Mouse (Mus musculus): ENCODE measurements at regions not wholly inside any gene's neighbourhood (a gene's known extent, or its start where the extent isn't known, plus 50 kb on each side); places are given as distances from the start of the nearest gene placed in this dataset.

DNA sequence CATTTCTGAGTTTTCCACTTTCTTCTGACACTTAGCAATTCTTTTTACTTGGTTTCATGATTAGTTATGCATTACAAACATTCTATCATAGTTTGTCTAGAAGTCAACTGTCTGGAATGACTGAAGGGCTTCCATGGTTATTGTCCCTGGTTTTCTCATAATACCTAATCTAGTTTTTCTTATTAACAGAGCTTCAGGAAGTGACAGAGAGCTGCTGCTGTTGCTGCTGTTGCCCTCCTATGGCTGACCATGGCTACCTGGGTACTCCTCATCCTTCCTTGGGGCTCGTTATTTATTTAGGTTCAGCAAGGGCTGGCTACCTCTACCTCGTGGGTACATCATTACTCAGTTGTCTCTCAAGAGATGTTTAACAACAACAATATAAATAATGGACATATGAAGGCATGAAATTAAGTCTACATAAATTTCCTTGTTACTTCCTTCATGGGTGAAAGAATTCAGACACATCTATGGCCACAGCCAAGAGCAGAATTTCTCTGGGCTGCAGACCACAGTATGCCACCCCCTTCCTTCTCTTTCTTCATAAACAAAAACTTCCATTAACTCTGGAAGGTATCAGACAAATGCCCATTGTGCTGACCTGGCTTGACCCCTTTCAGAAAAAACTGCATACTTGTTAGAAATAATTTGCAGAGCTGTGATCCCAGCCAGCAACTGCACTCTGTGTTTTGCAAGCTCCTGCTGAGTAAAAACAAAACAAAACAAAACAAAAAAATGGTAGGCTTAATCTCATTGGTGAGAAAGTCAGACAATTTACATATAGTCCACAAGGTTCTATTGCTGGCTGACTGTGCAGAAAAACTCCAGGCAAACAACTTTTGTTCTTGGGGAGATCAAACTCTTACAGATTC is 103.6 kb upstream of the Lgalsl start:
- Histone ChIP-seq H3K36me3 (no peaks in the 10 kb centered on the region), H3K4me3 (no peak overlapping the region), H3K9me3 (no peaks in the 10 kb centered on the region), H3K4me1 (no peaks in the 10 kb centered on the region), H3K4me2 (replicated peaks) (no peak overlapping the region), H3K27ac (replicated peaks) (no peak overlapping the region), H3K27me3 (no peaks in the 10 kb centered on the region), H3K9ac (replicated peaks) (no peak overlapping the region)
- 34% methylated on average over 2 of the region's 2 CpGs for WGBS
- no peak for ATAC-seq (replicated peaks)

DNA sequence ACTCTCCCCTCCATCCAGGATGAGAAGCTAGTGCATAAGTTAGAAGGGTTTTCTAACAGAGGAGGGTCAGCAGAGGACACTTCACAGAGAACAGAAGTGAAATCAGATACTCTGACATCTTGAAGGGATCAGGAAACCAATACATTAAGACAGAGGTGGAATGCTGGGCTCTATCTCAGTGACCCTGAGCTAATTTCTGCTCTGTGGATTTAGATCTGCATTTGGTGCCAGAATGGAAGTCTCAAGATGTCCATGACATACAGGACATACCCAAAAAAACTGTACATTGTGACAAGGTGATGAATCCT is 104.2 kb upstream of the Lgalsl start:
- Histone ChIP-seq H3K27me3 (no peaks in the 10 kb centered on the region), H3K9ac (replicated peaks) (no peak overlapping the region), H3K27ac (replicated peaks) (no peak overlapping the region), H3K4me1 (no peaks in the 10 kb centered on the region), H3K36me3 (no peaks in the 10 kb centered on the region), H3K4me3 (no peak overlapping the region), H3K4me2 (replicated peaks) (no peak overlapping the region), H3K9me3 (no peaks in the 10 kb centered on the region)
- no peak for ATAC-seq (replicated peaks)

GRCm38 (mm10) chr11:20935910-20936309 is 105.1 kb upstream of the Lgalsl start:
- no peak overlapping the region for H3K27ac ChIP-seq (replicated peaks)
- no peak for ATAC-seq (replicated peaks)
- no peaks in the 10 kb centered on the region for H3K9me3 ChIP-seq
- no peaks in the 10 kb centered on the region for H3K4me1 ChIP-seq
- H3K27me3 ChIP-seq: no peaks in the 10 kb centered on the region
- no peak overlapping the region for H3K9ac ChIP-seq (replicated peaks)
- H3K36me3 ChIP-seq: no peaks in the 10 kb centered on the region
- no peak overlapping the region for H3K4me2 ChIP-seq (replicated peaks)
- WGBS: 88% methylated on average over 2 of the region's 2 CpGs
- H3K4me3 ChIP-seq: no peak overlapping the region

- H3K27me3 ChIP-seq: no peaks in the 10 kb centered on the region
- H3K27ac ChIP-seq (replicated peaks): no peak overlapping the region
- no peak overlapping the region for H3K9ac ChIP-seq (replicated peaks)
- no peak overlapping the region for H3K4me2 ChIP-seq (replicated peaks)
- ATAC-seq (replicated peaks): no peak
- no peaks in the 10 kb centered on the region for H3K36me3 ChIP-seq
- no peaks in the 10 kb centered on the region for H3K4me1 ChIP-seq
- no peaks in the 10 kb centered on the region for H3K9me3 ChIP-seq
- H3K4me3 ChIP-seq: no peak overlapping the region
- WGBS: 74% methylated on average over 1 of the region's 1 CpGs
Measured at GRCm38 (mm10) chr11:20936996-20937395, 106.1 kb upstream of the Lgalsl start.

DNA sequence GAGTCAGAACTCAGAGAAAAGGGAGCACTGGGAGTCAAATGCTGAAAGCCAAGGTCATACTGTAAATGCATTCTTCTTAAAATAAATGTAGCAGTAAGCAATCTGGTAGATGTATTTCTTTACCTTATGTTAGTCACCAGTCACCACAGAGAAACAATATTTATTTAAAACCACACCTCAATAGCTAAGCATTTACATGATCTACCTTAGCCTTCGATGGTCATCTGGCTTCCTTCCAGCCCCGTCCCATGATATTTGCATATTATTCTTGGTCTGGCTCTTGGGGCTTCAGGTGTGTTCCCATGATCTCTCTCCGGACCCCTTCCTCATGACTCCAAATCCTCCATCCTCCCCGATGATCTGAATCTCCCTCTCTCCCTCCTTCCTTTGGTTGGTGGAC is 107.1 kb upstream of the Lgalsl start:
- H3K27me3 ChIP-seq: no peaks in the 10 kb centered on the region
- H3K9ac ChIP-seq (replicated peaks): no peak overlapping the region
- no peak overlapping the region for H3K27ac ChIP-seq (replicated peaks)
- H3K4me2 ChIP-seq (replicated peaks): no peak overlapping the region
- ATAC-seq (replicated peaks): no peak
- no peaks in the 10 kb centered on the region for H3K9me3 ChIP-seq
- 86% methylated on average over 4 of the region's 4 CpGs for WGBS
- H3K4me3 ChIP-seq: no peak overlapping the region
- H3K4me1 ChIP-seq: no peaks in the 10 kb centered on the region
- H3K36me3 ChIP-seq: no peaks in the 10 kb centered on the region

GRCm38 (mm10) chr11:20939644-20940043 is 108.8 kb upstream of the Lgalsl start:
- Histone ChIP-seq H3K4me3 (no peak overlapping the region), H3K9me3 (no peaks in the 10 kb centered on the region), H3K4me2 (replicated peaks) (no peak overlapping the region), H3K27ac (replicated peaks) (no peak overlapping the region), H3K27me3 (no peaks in the 10 kb centered on the region), H3K9ac (replicated peaks) (no peak overlapping the region), H3K36me3 (no peaks in the 10 kb centered on the region), H3K4me1 (no peaks in the 10 kb centered on the region)
- 85% methylated on average over 4 of the region's 4 CpGs for WGBS
- ATAC-seq (replicated peaks): no peak

DNA sequence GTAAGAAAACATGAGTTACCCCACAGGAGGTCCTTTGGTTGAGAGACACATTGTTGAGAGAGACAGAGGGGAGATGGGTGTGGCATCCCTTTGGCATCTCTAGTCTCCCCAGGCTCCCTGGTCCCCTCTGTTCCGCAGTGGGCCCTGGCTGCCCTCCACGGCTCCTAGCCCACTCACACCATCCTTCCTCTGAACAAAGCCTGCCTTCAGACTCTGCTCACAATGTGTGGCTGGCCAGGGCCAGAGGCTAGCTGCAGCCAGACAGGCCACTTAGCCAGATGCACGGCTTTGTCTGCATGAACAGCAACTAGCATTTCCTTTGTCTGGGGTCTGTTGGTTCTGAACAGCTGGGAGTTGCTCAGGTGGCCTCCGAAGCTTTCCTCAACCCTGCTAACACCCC is 110.7 kb upstream of the Lgalsl start:
- 38% methylated on average over 4 of the region's 4 CpGs for WGBS
- no peaks in the 10 kb centered on the region for H3K4me1 ChIP-seq
- H3K36me3 ChIP-seq: no peaks in the 10 kb centered on the region
- H3K4me2 ChIP-seq (replicated peaks): no peak overlapping the region
- no peak overlapping the region for H3K27ac ChIP-seq (replicated peaks)
- no peak overlapping the region for H3K4me3 ChIP-seq
- ATAC-seq (replicated peaks): no peak
- no peaks in the 10 kb centered on the region for H3K27me3 ChIP-seq
- H3K9ac ChIP-seq (replicated peaks): no peak overlapping the region
- no peaks in the 10 kb centered on the region for H3K9me3 ChIP-seq

- ATAC-seq (replicated peaks): no peak
- no peaks in the 10 kb centered on the region for H3K27me3 ChIP-seq
- H3K9me3 ChIP-seq: no peaks in the 10 kb centered on the region
- WGBS: 78% methylated on average over 8 of the region's 8 CpGs
- no peak overlapping the region for H3K27ac ChIP-seq (replicated peaks)
- no peak overlapping the region for H3K4me2 ChIP-seq (replicated peaks)
- H3K9ac ChIP-seq (replicated peaks): no peak overlapping the region
- no peak overlapping the region for H3K4me3 ChIP-seq
- no peaks in the 10 kb centered on the region for H3K36me3 ChIP-seq
- H3K4me1 ChIP-seq: no peaks in the 10 kb centered on the region
Measured at GRCm38 (mm10) chr11:20955561-20955960, 124.7 kb upstream of the Lgalsl start.

DNA sequence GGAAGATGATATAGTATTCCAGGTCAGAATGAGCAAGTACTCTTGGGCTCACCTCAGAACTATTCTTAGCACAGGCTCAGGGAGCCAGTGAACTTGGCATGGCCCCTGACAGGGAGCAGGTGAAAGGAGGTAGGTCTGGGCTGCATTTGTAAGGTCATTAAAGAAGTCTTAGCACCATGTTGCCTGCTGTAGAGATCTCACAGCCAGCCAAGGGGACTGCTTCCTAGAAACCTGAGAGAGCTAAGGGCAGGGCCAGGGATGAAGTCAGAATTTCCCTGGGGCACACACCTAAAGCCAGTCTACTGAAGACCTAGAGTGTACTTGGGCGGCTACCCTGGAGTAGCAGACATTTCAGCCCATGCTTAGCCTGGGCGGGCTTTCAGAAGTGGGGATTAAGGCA is 126.9 kb upstream of the Lgalsl start:
- 72% methylated on average over 2 of the region's 2 CpGs for WGBS
- Histone ChIP-seq H3K4me1 (no peaks in the 10 kb centered on the region), H3K9ac (replicated peaks) (no peak overlapping the region), H3K9me3 (no peaks in the 10 kb centered on the region), H3K27me3 (no peaks in the 10 kb centered on the region), H3K4me2 (replicated peaks) (no peak overlapping the region), H3K27ac (replicated peaks) (no peak overlapping the region), H3K4me3 (no peak overlapping the region), H3K36me3 (no peaks in the 10 kb centered on the region)
- ATAC-seq (replicated peaks): no peak

GRCm38 (mm10) chr11:20958233-20958632 is 127.4 kb upstream of the Lgalsl start:
- no peak overlapping the region for H3K27ac ChIP-seq (replicated peaks)
- H3K9me3 ChIP-seq: no peaks in the 10 kb centered on the region
- WGBS: 17% methylated on average over 5 of the region's 5 CpGs
- no peak overlapping the region for H3K9ac ChIP-seq (replicated peaks)
- no peaks in the 10 kb centered on the region for H3K36me3 ChIP-seq
- H3K27me3 ChIP-seq: no peaks in the 10 kb centered on the region
- ATAC-seq (replicated peaks): no peak
- H3K4me1 ChIP-seq: no peaks in the 10 kb centered on the region
- H3K4me3 ChIP-seq: no peak overlapping the region
- H3K4me2 ChIP-seq (replicated peaks): no peak overlapping the region

- ATAC-seq (replicated peaks): no peak
- Histone ChIP-seq H3K27ac (replicated peaks) (no peak overlapping the region), H3K36me3 (no peaks in the 10 kb centered on the region), H3K9me3 (no peaks in the 10 kb centered on the region), H3K4me2 (replicated peaks) (no peak overlapping the region), H3K27me3 (no peaks in the 10 kb centered on the region), H3K9ac (replicated peaks) (no peak overlapping the region), H3K4me3 (no peak overlapping the region), H3K4me1 (no peaks in the 10 kb centered on the region)
- 49% methylated on average over 2 of the region's 2 CpGs for WGBS
Measured at GRCm38 (mm10) chr11:20960066-20960465, 129.2 kb upstream of the Lgalsl start.

DNA sequence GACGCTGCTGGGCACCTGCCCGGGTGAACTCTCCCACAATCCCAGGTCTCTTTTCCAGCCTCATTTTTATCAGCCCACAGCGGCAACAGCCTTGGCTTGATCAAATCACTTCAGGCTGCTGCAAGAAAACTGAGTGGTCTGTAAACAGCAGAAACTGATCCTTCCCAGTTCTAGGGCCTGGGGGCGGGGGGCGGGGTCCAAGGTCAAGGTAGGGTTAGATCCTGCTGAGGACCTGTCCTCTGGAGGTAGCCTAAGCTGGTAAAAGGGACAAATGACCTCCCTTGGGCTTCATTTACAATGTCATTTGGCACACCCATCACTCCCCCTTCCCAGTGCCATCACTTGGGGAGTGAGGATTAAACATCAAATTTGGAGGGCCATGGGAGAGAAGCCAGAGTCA is 129.9 kb upstream of the Lgalsl start:
- no peak overlapping the region for H3K4me3 ChIP-seq
- H3K27ac ChIP-seq (replicated peaks): no peak overlapping the region
- H3K27me3 ChIP-seq: no peaks in the 10 kb centered on the region
- 76% methylated on average over 5 of the region's 5 CpGs for WGBS
- no peak overlapping the region for H3K9ac ChIP-seq (replicated peaks)
- H3K4me1 ChIP-seq: no peaks in the 10 kb centered on the region
- no peaks in the 10 kb centered on the region for H3K9me3 ChIP-seq
- no peak for ATAC-seq (replicated peaks)
- no peak overlapping the region for H3K4me2 ChIP-seq (replicated peaks)
- H3K36me3 ChIP-seq: no peaks in the 10 kb centered on the region

GRCm38 (mm10) chr11:20961626-20962025 is 129.5 kb upstream of the Peli1 start:
- Histone ChIP-seq H3K9me3 (no peaks in the 10 kb centered on the region), H3K27me3 (no peaks in the 10 kb centered on the region), H3K4me2 (replicated peaks) (no peak overlapping the region), H3K4me1 (no peaks in the 10 kb centered on the region), H3K4me3 (no peak overlapping the region), H3K36me3 (no peaks in the 10 kb centered on the region), H3K9ac (replicated peaks) (no peak overlapping the region), H3K27ac (replicated peaks) (no peak overlapping the region)
- no peak for ATAC-seq (replicated peaks)
- WGBS: 85% methylated on average over 2 of the region's 2 CpGs
